Mouse (Mus musculus) heart, adult 2 months (tissue): ENCODE results near the gene Meioc. TPM values are rescaled to one million over a fixed set of nuclear protein-coding genes. Genes with fewer than 3 reads are reported as not detected.

ENCODE experiments used
- DNase-seq, 2 experiments: peaks; one replicate each; pipeline ENCODE4 v3.0.0; 2021
- H3K27ac ChIP-seq: fragments of 200-600 bp; 2 replicates; pipeline ENCODE4 v1.8.1; 2022
- H3K27me3 ChIP-seq: fragments of 200-500 bp; 2 replicates; pipeline ENCODE4 v1.6.1; 2012; ENCODE audit warnings: mild to moderate bottlenecking, low read length, inconsistent platforms, mixed read lengths; ENCODE audit not compliant: control insufficient read depth, insufficient read depth
- H3K36me3 ChIP-seq: fragments of 200-500 bp; 2 replicates; pipeline ENCODE4 v1.6.1; 2012; ENCODE audit warnings: low read length, inconsistent platforms; ENCODE audit not compliant: control insufficient read depth, insufficient read depth
- H3K4me1 ChIP-seq: fragments of 200-500 bp; 2 replicates; pipeline ENCODE4 v1.6.1; 2011; ENCODE audit warnings: low read length; ENCODE audit not compliant: control insufficient read depth, insufficient read depth
- H3K4me3 ChIP-seq: fragments of 200-600 bp; 2 replicates; pipeline ENCODE4 v1.8.1; 2022
- H3K79me2 ChIP-seq: fragments of 200-500 bp; replicated peaks from 2 replicates; pipeline ENCODE4 v1.6.1; 2012; ENCODE audit warnings: mild to moderate bottlenecking, inconsistent platforms, low read length, moderate library complexity, mixed read lengths; ENCODE audit not compliant: control insufficient read depth, insufficient read depth
- H3K9ac ChIP-seq: fragments of 200-500 bp; 2 replicates; pipeline ENCODE4 v1.6.1; 2012; ENCODE audit warnings: low read depth, mild to moderate bottlenecking, control low read depth, inconsistent platforms, low read length, mixed read lengths
- CTCF ChIP-seq: fragments of 200-600 bp; IDR thresholded peaks from 2 replicates; pipeline ENCODE4 v1.8.1; 2022; ENCODE audit warnings: antibody characterized with exemption, mild to moderate bottlenecking, moderate library complexity
- EP300 ChIP-seq: fragments of 200-500 bp; IDR thresholded peaks from 2 replicates; pipeline ENCODE4 v1.6.1; 2011; ENCODE audit warnings: low read depth, low read length, control low read depth; ENCODE audit not compliant: insufficient read depth
- POLR2A ChIP-seq: fragments of 200-500 bp; IDR thresholded peaks from 2 replicates; pipeline ENCODE4 v1.6.1; 2011; ENCODE audit warnings: mild to moderate bottlenecking, low read depth, low read length, control low read depth; ENCODE audit not compliant: insufficient read depth
- WGBS: fragments of 180-500 bp; shearing (Covaris S2); methylation state at CpG from one replicate; pipeline ENCODE4 v1.1.7; 2018; 5-methylcytosine and 5-hydroxymethylcytosine counted together
- intact Hi-C: fragments of 180-260 bp; cut with DNase I; formaldehyde crosslinking; loops from one replicate; pipeline ENCODE4 v1.15.1; 2025
- polyA plus RNA-seq: library from polyadenylated mRNA; depleted of rRNA; stranded (reverse); fragments of >200 nt; gene quantifications from 2 replicates; pipeline ENCODE4 v1.2.3, GENCODE M21; 2012
- total RNA-seq, 2 experiments: library from RNA; stranded (reverse); gene quantifications; 2 replicates each; pipeline ENCODE4 v1.2.3; 2021

The Meioc gene
- total and polyA plus RNA-seq, 3 experiments: not detected

DNA sequence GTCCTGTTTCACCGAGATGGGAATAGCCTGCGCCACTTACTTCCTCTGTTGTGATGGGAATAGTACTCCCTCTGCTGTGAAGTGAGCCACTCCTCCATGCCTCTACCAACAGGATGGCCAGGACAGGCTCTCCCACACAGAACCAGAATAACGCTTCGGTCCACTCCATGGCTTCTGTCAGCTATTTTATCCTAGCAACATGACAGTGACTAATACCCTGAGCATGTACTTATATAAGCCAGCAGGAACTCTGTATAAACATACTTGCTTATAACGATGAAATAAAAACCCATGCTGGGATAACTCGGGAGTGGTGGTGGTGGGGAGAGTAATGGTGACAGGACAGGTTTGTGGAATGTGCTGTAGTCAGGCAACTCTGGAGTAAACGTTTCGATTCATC lies 7.6 kb upstream of the Meioc start:
- no peaks in the 10 kb centered on the region for H3K36me3 ChIP-seq
- no peaks in the 10 kb centered on the region for H3K27me3 ChIP-seq
- H3K4me3 ChIP-seq: no peak overlapping the region
- intact Hi-C loops: no loop called here
- H3K27ac ChIP-seq: no peak overlapping the region
- no peak for TF ChIP-seq EP300
- TF ChIP-seq CTCF: no peak
- TF ChIP-seq POLR2A: no peak
- no peak overlapping the region for H3K9ac ChIP-seq
- WGBS: 46% methylated on average over 8 of the region's 8 CpGs
- peak in 1 of 2 experiments; percentile 2 for DNase-seq
- H3K4me1 ChIP-seq: no peaks in the 10 kb centered on the region
- H3K79me2 ChIP-seq: no peaks in the 10 kb centered on the region

DNA sequence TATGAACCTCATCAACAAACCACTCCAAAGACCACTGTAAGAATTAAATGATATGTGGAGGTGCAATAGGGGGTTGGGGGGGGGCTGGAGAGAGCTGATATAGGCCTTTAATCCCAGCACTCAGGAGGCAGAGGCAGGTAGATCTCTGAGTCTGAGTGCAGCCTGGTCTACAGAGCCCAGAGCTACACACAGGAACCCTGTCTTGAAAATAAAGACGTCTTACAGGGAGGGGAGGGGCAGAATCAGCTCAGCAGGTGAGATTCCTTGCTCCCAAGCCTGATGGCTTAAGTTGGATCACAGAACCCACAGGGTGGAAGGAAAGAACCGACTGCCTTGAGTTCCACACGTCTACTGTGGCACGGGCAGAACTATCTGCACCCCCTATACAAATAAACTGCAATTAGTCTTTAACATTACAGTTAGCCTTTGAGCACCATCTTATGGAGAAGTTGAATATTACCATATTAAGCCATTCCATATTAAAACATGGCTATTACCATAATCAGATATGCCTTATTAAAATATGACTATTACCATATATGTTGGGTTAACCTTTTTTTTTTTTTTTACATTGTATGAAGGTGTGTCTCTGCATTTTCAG lies 7.1 kb upstream of the Meioc start:
- Histone ChIP-seq H3K36me3 (no peaks in the 10 kb centered on the region), H3K27me3 (no peaks in the 10 kb centered on the region), H3K9ac (no peak overlapping the region), H3K4me1 (no peaks in the 10 kb centered on the region), H3K27ac (no peak overlapping the region), H3K79me2 (no peaks in the 10 kb centered on the region), H3K4me3 (no peak overlapping the region)
- no peak for TF ChIP-seq POLR2A
- TF ChIP-seq CTCF: peak; percentile 44
- 12% methylated on average over 4 of the region's 4 CpGs for WGBS
- intact Hi-C loops: no loop called here
- peak in 1 of 2 experiments; percentile 7 for DNase-seq

DNA sequence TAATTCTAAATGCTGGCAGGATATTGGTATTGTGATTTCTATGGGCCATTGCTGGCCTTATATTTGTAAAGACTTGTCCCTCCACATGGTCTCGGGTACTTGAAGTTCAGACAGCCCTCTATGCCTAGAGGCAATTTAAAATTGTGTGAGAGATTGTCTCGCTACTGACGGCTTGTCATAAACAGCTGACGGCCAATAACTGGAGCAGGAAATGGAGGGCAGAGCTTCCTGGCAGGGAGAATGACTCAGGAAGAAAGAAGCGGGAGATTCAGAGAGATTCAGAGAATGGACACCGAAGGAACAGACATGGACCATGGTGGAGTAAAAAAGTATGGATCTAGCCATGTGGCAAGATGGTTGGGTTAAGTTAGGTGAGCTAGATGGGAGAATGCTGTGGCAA lies 6.6 kb upstream of the Meioc start:
- intact Hi-C loops: no loop called here
- Histone ChIP-seq H3K9ac (no peak overlapping the region), H3K4me1 (no peaks in the 10 kb centered on the region), H3K27ac (no peak overlapping the region), H3K4me3 (no peak overlapping the region), H3K79me2 (no peaks in the 10 kb centered on the region), H3K36me3 (no peaks in the 10 kb centered on the region), H3K27me3 (no peaks in the 10 kb centered on the region)
- WGBS: 35% methylated on average over 6 of the region's 6 CpGs
- TF ChIP-seq CTCF: no peak
- no peak for TF ChIP-seq POLR2A
- TF ChIP-seq EP300: no peak
- peak in 1 of 2 experiments; percentile 6 for DNase-seq

DNA sequence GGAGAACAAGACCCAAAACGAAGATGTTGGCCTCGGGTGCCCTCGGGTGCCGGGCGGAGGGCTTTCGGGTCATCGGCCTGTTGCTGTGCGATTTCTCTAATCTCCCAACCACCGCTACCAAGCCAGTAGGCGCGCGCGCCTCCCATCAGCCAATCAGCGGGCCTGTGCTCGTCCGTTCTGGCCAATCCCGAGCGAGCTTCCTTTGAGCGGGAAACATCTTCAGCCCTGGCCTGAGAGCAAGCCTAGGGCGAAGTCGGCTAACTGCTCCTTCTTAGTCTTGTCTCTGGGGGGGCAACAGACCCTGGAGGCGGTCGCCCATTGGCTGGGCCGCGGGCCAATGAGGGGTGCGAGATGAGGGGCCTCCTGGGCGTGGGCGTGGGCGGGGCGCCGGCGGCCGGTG lies 1.6 kb downstream of the Meioc start:
- Histone ChIP-seq H3K9ac (no peak overlapping the region), H3K27ac (no peak overlapping the region), H3K36me3 (no peaks in the 10 kb centered on the region), H3K27me3 (peaks cover 14% of the 10 kb centered on the region), H3K4me3 (no peak overlapping the region), H3K4me1 (no peaks in the 10 kb centered on the region), H3K79me2 (no peaks in the 10 kb centered on the region)
- intact Hi-C loops: no loop called here
- TF ChIP-seq CTCF: no peak
- TF ChIP-seq POLR2A: no peak
- no peak for TF ChIP-seq EP300
- DNase-seq: no peak
- 43% methylated on average over 33 of the region's 33 CpGs for WGBS

DNA sequence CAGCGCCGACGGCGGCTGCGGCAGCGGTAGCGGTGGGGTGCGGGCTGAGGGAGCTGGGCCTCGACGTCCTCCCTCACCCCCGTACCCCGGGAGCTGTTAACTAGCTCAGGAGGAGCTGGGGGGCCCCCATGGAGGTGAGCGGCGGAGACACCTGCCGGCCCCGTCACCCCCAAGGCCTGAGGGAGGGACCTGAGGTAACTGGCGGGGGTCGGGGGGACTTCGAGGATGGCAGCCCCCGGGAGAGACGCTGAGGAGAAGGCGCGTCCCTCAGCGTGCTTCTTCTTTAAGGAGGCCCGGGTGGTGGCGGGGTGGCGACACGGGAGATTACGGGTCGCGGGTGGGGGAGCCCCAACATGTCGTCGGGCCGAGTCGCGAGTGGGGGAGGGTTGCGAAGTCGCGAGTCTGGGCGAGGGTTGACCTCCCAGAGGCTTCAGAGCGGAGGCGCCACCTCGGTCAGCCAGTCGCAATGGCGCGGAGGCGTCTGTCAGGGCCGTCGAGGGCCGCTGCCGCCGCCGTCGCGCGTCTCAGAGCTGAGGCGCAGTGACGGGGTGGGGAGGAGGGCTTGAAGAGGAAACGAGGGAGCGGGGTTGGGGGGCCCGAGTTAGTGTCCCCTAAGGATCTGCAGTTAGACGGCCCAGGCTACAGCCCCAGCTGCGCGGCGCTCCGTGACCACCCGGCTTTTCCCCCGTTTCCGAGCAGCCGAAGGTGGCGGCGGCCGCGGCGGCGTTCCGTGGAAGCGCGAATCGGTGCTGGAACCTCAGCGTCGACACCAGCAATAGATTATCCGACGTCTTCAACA lies 2.3 kb downstream of the Meioc start:
- TF ChIP-seq EP300 (no peak), CTCF (no peak), POLR2A (no peak)
- H3K27me3 ChIP-seq: peaks cover 14% of the 10 kb centered on the region
- H3K36me3 ChIP-seq: no peaks in the 10 kb centered on the region
- no peak overlapping the region for H3K4me3 ChIP-seq
- no peak overlapping the region for H3K9ac ChIP-seq
- DNase-seq: no peak
- 37% methylated on average over 79 of the region's 84 CpGs for WGBS
- H3K27ac ChIP-seq: no peak overlapping the region
- no peaks in the 10 kb centered on the region for H3K79me2 ChIP-seq
- intact Hi-C loops: no loop called here
- no peaks in the 10 kb centered on the region for H3K4me1 ChIP-seq

DNA sequence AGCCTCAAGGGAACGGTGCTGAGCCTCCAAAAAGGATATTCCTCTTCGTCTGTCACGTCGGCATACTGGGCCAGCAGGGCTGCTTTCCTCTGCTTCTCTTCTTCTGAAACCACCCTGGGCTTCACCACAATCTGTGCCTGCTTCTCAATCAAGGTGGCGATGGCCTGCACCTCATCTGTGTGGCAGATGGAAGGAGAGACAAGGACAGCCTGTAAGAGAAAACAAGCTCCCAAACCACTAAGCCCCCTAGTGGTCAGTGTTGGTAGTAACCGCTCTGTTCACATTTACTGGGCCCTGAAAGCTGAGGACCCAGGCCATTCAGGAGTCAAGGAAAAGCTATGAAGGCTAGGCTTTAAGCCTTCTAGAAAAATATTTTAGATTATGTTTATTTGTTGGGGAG lies 26.6 kb downstream of the Meioc start:
- no peaks in the 10 kb centered on the region for H3K36me3 ChIP-seq
- H3K4me3 ChIP-seq: no peak overlapping the region
- peak; percentile 33 to 52 for DNase-seq
- TF ChIP-seq EP300 (no peak), CTCF (peak; percentile 90)
- no peak overlapping the region for H3K27ac ChIP-seq
- no peaks in the 10 kb centered on the region for H3K79me2 ChIP-seq
- H3K27me3 ChIP-seq: no peaks in the 10 kb centered on the region
- 70% methylated on average over 6 of the region's 6 CpGs for WGBS
- H3K9ac ChIP-seq: no peak overlapping the region
- intact Hi-C loops: no loop called here
- no peaks in the 10 kb centered on the region for H3K4me1 ChIP-seq
